Mouse (Mus musculus): ENCODE measurements around the gene Jaml.

DNA sequence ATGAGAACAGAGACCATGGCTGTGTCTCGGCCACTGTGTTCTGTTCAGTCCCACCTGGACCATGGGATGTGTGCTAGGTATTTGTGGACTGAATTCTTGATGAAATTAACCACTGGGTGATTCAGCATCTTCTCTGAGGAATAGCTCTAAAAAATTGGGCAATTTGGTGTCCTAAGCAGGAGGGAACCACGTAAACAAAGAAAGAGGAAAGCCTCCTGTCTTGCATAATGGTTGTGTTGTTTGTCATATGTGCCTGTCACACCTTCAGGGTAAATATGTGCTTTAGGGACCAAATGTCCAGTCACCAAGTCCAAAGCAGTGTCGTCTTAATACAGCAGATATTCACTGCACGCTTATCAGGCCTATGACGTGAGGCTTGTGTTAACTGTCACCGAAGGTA is 14.6 kb upstream of the Jaml start:
- TF ChIP-seq ZNF384 (IDR thresholded peaks at IDR 0.05; ENCODE audit: low read depth, low read length) = no peak
- no peak for TF ChIP-seq ZC3H11A (IDR thresholded peaks at IDR 0.05; ENCODE audit: borderline replicate concordance, low read depth, low read length)
- TF ChIP-seq MAFK (IDR thresholded peaks at IDR 0.05; ENCODE audit: insufficient read depth, low read depth, low read length) = no peak
- no peak for TF ChIP-seq CHD2 (IDR thresholded peaks at IDR 0.05; ENCODE audit: low read depth, low read length)
- TF ChIP-seq HCFC1 (IDR thresholded peaks at IDR 0.05; ENCODE audit: borderline replicate concordance, insufficient read depth, low read length) = no peak
